Mouse (Mus musculus): Measurements from ENCODE around the gene Msh2.
A peak's percentile ranks its signal among the peaks of the same experiment; 100 is the strongest.

GRCm38 (mm10) chr17:87691958-87692357 lies 19.8 kb downstream of the Msh2 start:
- TF ChIP-seq POLR2A (IDR thresholded peaks at IDR 0.05; ENCODE audit: low read depth, low read length) (no peak), CTCF (IDR thresholded peaks at IDR 0.05; ENCODE audit: extremely low read depth, insufficient read depth, insufficient read length, insufficient replicate concordance) (peak; percentile 42; the same call in 1 of the 2 replicates)

Data from spleen, adult 2 months (tissue).